Mouse (Mus musculus): ENCODE measurements around the gene Furin.

GRCm38 (mm10) chr7:80339371-80339770, 65.9 kb downstream of the Furin start:
- TF ChIP-seq TAL1 (IDR thresholded peaks at IDR 0.05; ENCODE audit: low read length), result no peak
- TF ChIP-seq GATA1 (IDR thresholded peaks at IDR 0.05; ENCODE audit: low read length), result no peak

All from erythroblast, embryonic 14.5 days (primary cell).